Mouse (Mus musculus): ENCODE data around the gene 2510002D24Rik. TPM values are rescaled to one million over a fixed set of nuclear protein-coding genes. Genes with fewer than 3 reads are reported as not detected.
"Not testable (repeated sequence)": the region's sequence is repeated elsewhere in the genome, so short reads cannot be mapped to it uniquely, and the experiment has no call there.

Gene 2510002D24Rik
- polyA plus RNA-seq, 1 experiment from 2014 or later = 41.3 TPM

DNA sequence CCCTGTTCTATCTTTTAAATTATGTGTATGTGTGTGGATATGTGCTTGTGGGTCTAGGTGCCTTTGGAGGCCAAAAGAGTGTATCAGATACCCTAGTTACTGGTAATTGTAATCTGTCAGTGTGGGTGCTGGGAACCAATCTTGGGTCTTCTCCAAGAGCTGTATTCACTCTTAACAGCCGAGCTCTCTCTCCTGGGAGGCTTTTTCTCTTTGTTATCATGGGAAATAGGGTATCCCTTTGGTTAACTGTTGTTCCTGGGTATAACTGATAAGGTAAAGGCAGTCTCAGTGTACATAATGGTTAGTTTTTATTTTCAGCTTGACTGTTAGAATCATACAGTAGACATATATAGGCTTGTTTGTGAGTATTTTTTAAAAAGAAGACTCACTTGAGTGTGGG, 14.0 kb upstream of the 2510002D24Rik start:
- WGBS = 79% methylated on average over 1 of the region's 1 CpGs
- no peak overlapping the region for H3K4me3 ChIP-seq
- H3K36me3 ChIP-seq = peaks cover 98% of the 10 kb centered on the region
- no peak for DNase-seq (ENCODE audit: low spot score)
- H3K27ac ChIP-seq = no peak overlapping the region
- no peaks in the 10 kb centered on the region for H3K27me3 ChIP-seq (ENCODE audit: insufficient read depth, poor library complexity, severe bottlenecking)
- H3K4me1 ChIP-seq = no peaks in the 10 kb centered on the region
- no peaks in the 10 kb centered on the region for H3K9me3 ChIP-seq

GRCm38 (mm10) chr16:18822925-18823324, 13.5 kb upstream of the 2510002D24Rik start:
- H3K4me3 ChIP-seq = no peak overlapping the region
- no peaks in the 10 kb centered on the region for H3K27me3 ChIP-seq (ENCODE audit: insufficient read depth, poor library complexity, severe bottlenecking)
- no peak for DNase-seq (ENCODE audit: low spot score)
- H3K9me3 ChIP-seq = no peaks in the 10 kb centered on the region
- peaks cover 98% of the 10 kb centered on the region for H3K36me3 ChIP-seq
- 80% methylated on average over 4 of the region's 4 CpGs for whole genome bisulfite sequencing
- H3K27ac ChIP-seq = no peak overlapping the region
- H3K4me1 ChIP-seq = no peaks in the 10 kb centered on the region

DNA sequence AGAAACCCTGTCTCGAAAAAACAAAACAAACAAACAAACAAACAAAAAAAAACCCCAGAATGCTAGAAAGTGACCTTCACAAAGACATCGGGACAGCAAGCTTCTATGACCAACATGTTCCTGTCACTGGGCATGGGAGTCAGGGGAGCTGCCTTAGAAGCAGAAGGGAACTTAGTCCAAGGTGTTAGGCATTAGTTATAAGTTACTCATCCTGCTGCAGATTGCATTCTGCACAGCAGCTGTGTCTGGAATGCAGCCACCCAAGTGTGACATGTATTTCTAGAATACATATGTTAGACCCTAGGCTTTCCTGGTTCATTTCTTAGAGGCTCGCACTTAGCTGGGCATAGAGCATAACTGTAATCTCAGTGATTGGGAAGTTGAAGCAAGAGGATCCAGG, 7.7 kb upstream of the 2510002D24Rik start:
- H3K4me3 ChIP-seq = no peak overlapping the region
- DNase-seq (ENCODE audit: low spot score) = no peak
- H3K4me1 ChIP-seq = no peaks in the 10 kb centered on the region
- peaks cover 96% of the 10 kb centered on the region for H3K36me3 ChIP-seq
- no peaks in the 10 kb centered on the region for H3K27me3 ChIP-seq (ENCODE audit: insufficient read depth, poor library complexity, severe bottlenecking)
- WGBS = 94% methylated on average over 3 of the region's 3 CpGs
- H3K27ac ChIP-seq = no peak overlapping the region
- no peaks in the 10 kb centered on the region for H3K9me3 ChIP-seq

DNA sequence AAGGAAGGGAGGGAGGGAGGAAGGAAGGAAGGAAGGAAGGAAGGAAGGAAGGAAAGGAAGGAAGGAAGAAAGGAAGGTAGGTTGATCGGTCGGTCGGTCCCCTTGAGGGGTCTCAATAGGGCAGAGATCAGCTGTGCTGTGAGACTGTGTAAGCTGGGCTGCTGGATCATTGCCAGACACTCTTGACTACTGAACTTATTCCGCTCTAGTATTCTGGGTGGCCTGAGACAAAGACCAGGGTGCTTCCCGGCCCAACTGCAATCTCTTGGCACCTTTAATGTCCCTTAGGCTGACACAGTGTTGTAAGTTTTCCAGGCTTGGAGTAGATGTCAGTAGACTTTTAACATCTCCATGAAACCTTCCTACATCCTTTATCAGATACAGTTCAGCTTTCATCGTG, 7.3 kb upstream of the 2510002D24Rik start:
- Histone ChIP-seq H3K36me3 (peaks cover 97% of the 10 kb centered on the region), H3K4me1 (no peaks in the 10 kb centered on the region)
- WGBS = 86% methylated on average over 6 of the region's 6 CpGs

GRCm38 (mm10) chr16:18833486-18833885, 2.9 kb upstream of the 2510002D24Rik start:
- no peak overlapping the region for H3K4me3 ChIP-seq
- H3K36me3 ChIP-seq = peaks cover 71% of the 10 kb centered on the region
- DNase-seq (ENCODE audit: low spot score) = no peak

More for the DNA sequence above, 7.3 kb upstream of the 2510002D24Rik start:
- no peaks in the 10 kb centered on the region for H3K27me3 ChIP-seq (ENCODE audit: insufficient read depth, poor library complexity, severe bottlenecking)
- H3K4me3 ChIP-seq = no peak overlapping the region
- H3K27ac ChIP-seq = no peak overlapping the region
- DNase-seq (ENCODE audit: low spot score) = no peak
- H3K9me3 ChIP-seq = no peaks in the 10 kb centered on the region

GRCm38 (mm10) chr16:18836073-18836467, 308 bp upstream of the 2510002D24Rik start:
- Histone ChIP-seq H3K27me3 (ENCODE audit: insufficient read depth, poor library complexity, severe bottlenecking) (no peaks in the 10 kb centered on the region), H3K9me3 (no peaks in the 10 kb centered on the region), H3K4me1 (no peaks in the 10 kb centered on the region), H3K4me3 (peak overlapping the region; percentile 85), H3K36me3 (peaks cover 58% of the 10 kb centered on the region), H3K27ac (peak overlapping the region; percentile 93; the same call in 1 of the 2 replicates)
- no peak for DNase-seq (ENCODE audit: low spot score)
- WGBS = 26% methylated on average over 3 of the region's 3 CpGs

More at GRCm38 (mm10) chr16:18833486-18833885, 2.9 kb upstream of the 2510002D24Rik start:
- H3K9me3 ChIP-seq = no peaks in the 10 kb centered on the region
- H3K27me3 ChIP-seq (ENCODE audit: insufficient read depth, poor library complexity, severe bottlenecking) = no peaks in the 10 kb centered on the region
- 68% methylated on average over 2 of the region's 2 CpGs for WGBS
- no peaks in the 10 kb centered on the region for H3K4me1 ChIP-seq
- no peak overlapping the region for H3K27ac ChIP-seq

DNA sequence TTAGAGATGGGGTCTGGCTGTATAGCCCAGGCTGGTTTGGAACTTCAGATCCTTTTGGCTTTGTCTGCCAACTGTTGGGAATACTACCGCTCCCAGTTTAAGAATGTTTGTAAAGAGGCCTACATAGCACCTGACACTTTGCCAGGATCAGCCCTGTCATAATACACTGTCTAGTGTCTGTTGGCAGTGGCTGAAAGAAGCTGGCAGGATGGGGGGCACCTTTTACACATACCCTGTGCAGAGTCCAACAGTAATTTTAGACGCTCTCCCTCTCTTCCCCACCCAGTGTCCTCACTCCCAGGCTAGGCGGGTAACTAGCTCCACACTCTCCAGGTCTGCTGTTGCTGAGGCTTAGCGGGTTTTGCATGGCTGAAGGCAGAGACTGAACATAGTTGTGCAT, 2.0 kb downstream of the 2510002D24Rik start:
- H3K9me3 ChIP-seq = no peaks in the 10 kb centered on the region
- H3K36me3 ChIP-seq = peaks cover 39% of the 10 kb centered on the region
- WGBS = 91% methylated on average over 4 of the region's 4 CpGs
- H3K27ac ChIP-seq = no peak overlapping the region
- no peaks in the 10 kb centered on the region for H3K27me3 ChIP-seq (ENCODE audit: insufficient read depth, poor library complexity, severe bottlenecking)
- no peak for DNase-seq (ENCODE audit: low spot score)
- H3K4me3 ChIP-seq = no peak overlapping the region
- no peaks in the 10 kb centered on the region for H3K4me1 ChIP-seq

DNA sequence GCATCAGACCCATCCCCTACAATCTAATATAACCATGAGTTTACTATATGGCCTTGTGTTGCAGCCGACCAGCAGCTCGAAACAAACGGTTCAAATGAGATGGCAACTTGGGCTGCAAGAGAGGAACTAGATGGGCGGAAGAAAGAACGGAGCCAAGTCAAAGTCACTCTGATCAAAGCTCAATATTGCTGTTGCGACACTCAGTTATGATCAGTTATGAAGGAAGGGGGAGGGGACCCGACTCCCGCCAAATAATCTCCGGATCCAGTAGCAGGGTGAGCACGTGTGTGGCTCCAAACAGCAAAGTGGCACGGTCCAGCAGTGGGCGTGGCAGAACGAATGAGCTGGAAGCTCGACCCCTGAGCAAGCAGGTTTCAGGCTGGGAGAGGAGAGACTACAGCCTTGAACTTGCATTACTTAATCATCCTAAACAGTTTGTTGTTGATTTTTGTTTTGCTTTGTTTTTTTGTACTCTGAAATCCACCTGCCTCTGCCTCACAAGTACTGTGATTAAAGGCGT, 10.0 kb downstream of the 2510002D24Rik start:
- H3K4me1 ChIP-seq = no peaks in the 10 kb centered on the region
- WGBS = 83% methylated on average over 15 of the region's 15 CpGs
- DNase-seq (ENCODE audit: low spot score) = no peak
- no peak overlapping the region for H3K27ac ChIP-seq
- 0 out of 2 replicates have a peak, but pooled peaks cover 2% of the 10 kb centered on the region for H3K36me3 ChIP-seq
- H3K4me3 ChIP-seq = no peak overlapping the region
- H3K27me3 ChIP-seq (ENCODE audit: insufficient read depth, poor library complexity, severe bottlenecking) = no peaks in the 10 kb centered on the region
- no peaks in the 10 kb centered on the region for H3K9me3 ChIP-seq

DNA sequence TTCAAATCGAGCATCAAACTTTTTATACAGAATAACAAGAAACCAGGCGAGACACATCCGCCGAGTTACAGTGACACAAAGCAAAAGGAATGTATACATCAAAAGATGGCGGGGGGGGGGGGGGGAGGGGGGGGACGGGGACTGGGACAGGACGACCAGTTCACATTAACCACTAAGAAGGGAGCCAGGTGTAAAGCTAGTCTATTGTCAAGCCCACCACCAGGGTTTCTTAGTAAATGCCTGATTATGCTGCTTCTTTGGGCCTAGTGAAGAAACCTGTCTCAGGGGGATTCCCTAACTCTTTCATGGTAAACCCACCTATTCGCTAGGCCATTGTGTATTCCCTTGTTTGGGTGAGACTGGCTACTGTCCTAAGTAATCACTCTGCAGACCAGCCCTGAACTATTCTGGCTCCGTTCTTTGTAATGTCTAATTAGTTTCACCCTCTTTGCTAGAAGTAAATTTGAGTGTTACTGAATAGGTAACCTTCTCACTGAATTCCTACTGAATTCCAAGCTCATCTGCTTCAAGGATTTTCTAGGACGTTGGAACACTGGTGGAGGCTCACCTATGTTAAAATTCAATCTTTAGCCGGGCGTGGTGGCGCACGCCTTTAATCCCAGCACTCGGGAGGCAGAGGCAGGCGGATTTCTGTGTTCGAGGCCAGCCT, 13.3 kb downstream of the 2510002D24Rik start:
- not testable (repeated sequence) for H3K36me3 ChIP-seq; DNase-seq (ENCODE audit: low spot score); H3K4me1 ChIP-seq; H3K27ac ChIP-seq; H3K4me3 ChIP-seq; H3K9me3 ChIP-seq; H3K27me3 ChIP-seq (ENCODE audit: insufficient read depth, poor library complexity, severe bottlenecking)
- WGBS = 88% methylated on average over 15 of the region's 17 CpGs

DNA sequence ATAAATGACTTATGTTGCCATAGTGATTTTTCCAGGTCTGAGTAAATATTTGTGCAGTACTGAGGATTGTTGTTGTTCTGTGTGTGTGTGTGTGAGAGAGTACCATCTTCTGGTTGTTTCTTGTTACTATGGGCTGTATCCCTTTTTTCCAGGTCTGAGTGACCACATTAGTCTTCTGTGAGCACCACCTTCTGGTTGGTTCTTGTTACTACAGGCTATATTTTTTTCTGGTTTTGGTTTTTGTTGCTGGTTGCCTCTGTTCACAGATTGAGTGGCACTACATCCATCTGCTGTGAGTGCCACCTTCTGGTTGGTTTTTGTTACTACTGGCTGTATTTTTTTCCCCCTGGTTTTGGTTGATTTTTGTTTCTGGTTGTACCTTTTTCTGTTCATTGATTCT, 22.2 kb downstream of the 2510002D24Rik start:
- Histone ChIP-seq H3K27ac (no peak overlapping the region), H3K4me1 (no peaks in the 10 kb centered on the region), H3K36me3 (no peaks in the 10 kb centered on the region), H3K9me3 (0 out of 2 replicates have a peak, but pooled peaks cover 2% of the 10 kb centered on the region), H3K27me3 (ENCODE audit: insufficient read depth, poor library complexity, severe bottlenecking) (no peaks in the 10 kb centered on the region), H3K4me3 (no peak overlapping the region)
- no peak for DNase-seq (ENCODE audit: low spot score)

GRCm38 (mm10) chr16:18860186-18860585, 23.8 kb downstream of the 2510002D24Rik start:
- H3K9me3 ChIP-seq = 0 out of 2 replicates have a peak, but pooled peaks cover 2% of the 10 kb centered on the region
- 65% methylated on average over 1 of the region's 1 CpGs for WGBS
- no peak overlapping the region for H3K4me3 ChIP-seq
- no peaks in the 10 kb centered on the region for H3K4me1 ChIP-seq
- no peak for DNase-seq (ENCODE audit: low spot score)
- no peaks in the 10 kb centered on the region for H3K36me3 ChIP-seq
- H3K27ac ChIP-seq = no peak overlapping the region
- H3K27me3 ChIP-seq (ENCODE audit: insufficient read depth, poor library complexity, severe bottlenecking) = no peaks in the 10 kb centered on the region

- not testable (repeated sequence) for DNase-seq (ENCODE audit: low spot score); H3K27ac ChIP-seq; H3K4me1 ChIP-seq; H3K9me3 ChIP-seq; H3K4me3 ChIP-seq; H3K27me3 ChIP-seq (ENCODE audit: insufficient read depth, poor library complexity, severe bottlenecking)
- WGBS = 88% methylated on average over 1 of the region's 1 CpGs
- H3K36me3 ChIP-seq = peaks cover 47% of the 10 kb centered on the region
Observed at GRCm38 (mm10) chr16:18870495-18870894, 34.1 kb downstream of the 2510002D24Rik start.

- DNase-seq (ENCODE audit: low spot score) = no peak
- H3K4me1 ChIP-seq = peaks cover 10% of the 10 kb centered on the region
- 2% methylated on average over 17 of the region's 17 CpGs for whole genome bisulfite sequencing
- H3K27ac ChIP-seq = peak overlapping the region; percentile 93
- no peaks in the 10 kb centered on the region for H3K9me3 ChIP-seq
- H3K4me3 ChIP-seq = peak overlapping the region; percentile 91
- H3K36me3 ChIP-seq = peaks cover 47% of the 10 kb centered on the region
- no peaks in the 10 kb centered on the region for H3K27me3 ChIP-seq (ENCODE audit: insufficient read depth, poor library complexity, severe bottlenecking)
Observed at GRCm38 (mm10) chr16:18876091-18876441, 39.7 kb downstream of the 2510002D24Rik start.
